Mouse (Mus musculus) natural killer cell, adult 2 months (primary cell): ENCODE measurements around the gene Taf9.

Source experiments
- DNase-seq, 2 experiments: peaks; one replicate each; pipeline ENCODE4 v3.0.0; 2022; ENCODE audit warnings: low spot score in 2 of 2

Taf9 gene

DNA sequence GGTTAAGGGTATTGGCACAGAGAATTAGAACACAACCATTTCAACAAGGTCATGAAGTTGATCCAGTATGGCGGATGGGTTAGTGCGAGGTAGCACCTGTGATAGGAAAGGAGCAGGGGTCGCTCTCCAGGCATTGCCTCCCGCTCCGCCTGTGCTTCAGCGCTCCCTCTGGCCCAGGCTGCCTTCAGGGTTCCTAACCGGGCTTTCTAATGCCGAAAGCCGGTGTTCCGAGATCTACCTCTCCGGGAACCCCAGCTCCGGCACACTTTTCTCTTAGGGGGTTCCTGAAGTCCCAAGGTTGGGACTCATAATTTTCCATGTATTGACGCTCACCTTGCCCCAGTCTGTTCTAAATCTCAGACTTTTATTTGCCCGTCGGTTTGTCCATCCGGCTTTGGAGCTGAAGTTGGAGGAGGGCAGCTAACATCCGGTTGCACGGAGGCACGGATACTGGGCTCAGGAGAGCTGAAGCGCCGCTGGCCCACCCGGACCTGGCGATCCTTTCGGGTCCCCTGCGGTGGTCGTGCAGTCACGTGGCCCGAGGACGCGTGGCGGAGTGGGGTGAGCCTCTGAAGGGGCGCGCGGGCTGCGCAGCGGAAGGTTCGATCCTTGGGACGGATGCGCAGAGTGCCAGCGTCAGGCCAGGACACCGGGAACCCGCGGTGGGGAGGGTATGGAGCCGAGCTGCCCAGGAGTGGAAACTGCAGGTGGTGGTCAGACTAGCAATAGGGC lies 18.1 kb downstream of the Taf9 start, which contains the start of gene Ccdc125:
Gene Ccdc125 (plus strand): TSS at position 427 of the 732 bp plus-strand sequence.
- DNase-seq = peak in 1 of 2 experiments; percentile 5

- no peak for DNase-seq
Measured at GRCm38 (mm10) chr13:100670181-100670741, 18.9 kb downstream of the Taf9 start.

DNA sequence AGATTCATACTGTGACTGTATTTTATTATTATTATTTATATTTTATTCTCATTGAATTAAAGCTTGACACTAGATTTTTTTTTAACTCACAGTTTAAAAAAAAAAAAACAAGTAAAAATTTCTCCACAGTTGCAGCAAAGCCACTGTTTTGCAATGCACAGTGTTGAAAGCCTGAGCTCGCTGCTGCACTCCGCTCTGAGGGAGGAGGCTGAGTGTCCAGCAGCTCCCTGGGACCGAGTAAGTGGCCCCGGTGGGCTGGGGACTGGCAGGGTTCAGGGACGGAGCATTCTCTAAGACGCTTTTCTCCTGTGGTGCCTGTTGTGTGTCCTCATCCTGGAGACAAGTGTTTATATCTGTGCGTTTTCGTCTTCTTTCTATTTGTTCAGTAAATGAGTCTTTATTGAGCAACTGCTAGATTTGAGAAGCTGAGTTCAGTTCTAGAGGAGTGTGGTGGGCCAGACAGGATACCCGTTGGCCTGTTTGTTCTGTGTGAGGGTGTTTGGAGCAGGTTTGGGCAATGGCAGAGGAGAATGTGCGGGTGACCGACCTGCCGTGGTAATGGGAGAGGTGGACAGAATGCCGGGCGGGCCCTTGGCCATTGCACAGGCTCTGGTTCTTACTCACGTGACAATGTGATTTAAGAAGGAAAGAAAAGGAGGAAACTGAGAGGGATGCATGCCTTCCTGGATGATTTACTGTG lies 24.7 kb downstream of the Taf9 start:
- DNase-seq = no peak

DNA sequence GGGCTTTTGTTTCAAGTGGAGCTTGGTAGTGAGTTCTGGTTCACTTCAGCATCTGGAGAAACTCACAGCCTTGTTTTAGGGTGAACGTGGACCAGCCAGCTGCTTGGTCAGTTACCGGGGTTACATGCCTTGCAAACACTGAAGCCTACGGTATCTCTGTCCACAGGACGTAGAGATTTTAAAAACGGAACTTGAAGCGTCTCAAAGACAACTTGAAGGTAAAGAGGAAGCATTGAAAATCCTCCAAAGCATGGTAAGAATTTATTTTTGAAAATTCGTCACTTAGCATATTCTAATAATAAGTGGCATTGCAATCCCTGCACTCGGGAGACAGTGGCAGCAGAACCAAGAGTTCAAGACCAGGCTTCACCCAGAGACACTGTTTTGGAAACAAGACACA lies 30.2 kb downstream of the Taf9 start:
- no peak for DNase-seq

DNA sequence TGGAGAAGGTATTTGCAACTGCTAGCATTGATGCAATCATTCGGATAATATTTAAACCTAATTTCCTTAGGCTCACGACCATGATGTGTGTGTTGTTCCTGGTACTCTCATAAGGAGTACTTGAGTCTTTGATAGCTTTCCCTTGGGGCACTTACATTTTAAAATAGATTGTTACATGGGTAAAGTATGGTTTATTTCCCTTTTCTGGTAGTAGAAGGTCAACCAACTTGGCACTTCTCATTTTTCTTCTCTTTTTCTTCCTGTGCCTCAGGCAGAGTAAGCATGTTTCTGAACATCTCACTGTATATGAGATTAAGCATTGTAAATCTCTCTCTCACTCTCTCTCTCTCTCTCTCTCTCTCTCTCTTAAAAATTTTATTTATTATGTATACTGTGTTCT lies 31.5 kb downstream of the Taf9 start:
- DNase-seq = no peak

GRCm38 (mm10) chr13:100684355-100684754 lies 33.0 kb downstream of the Taf9 start:
- no peak for DNase-seq

DNA sequence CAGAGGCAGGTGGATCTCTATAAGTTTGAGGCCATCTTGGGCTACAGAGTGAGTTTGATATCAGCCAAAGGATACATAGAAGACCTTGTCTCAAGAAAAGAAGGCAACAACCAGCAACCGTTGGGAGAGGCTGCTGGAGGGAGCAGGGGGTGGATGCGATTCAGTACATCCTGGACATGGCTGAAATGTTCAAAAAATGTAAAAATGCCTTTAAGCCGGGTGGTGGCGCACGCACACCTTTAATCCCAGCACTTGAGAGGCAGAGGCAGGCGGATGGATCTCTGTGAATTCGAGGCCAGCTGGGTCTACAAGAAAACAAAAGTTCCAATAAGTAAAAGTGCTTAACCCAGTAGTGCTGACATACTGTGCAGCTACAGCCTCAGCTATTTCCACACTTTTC lies 36.1 kb downstream of the Taf9 start:
- no peak for DNase-seq

- DNase-seq = no peak
Measured at GRCm38 (mm10) chr13:100697541-100697940, 46.2 kb downstream of the Taf9 start.

- no peak for DNase-seq
Measured at GRCm38 (mm10) chr13:100698866-100699265, 47.5 kb downstream of the Taf9 start.

GRCm38 (mm10) chr13:100703468-100703867 lies 52.1 kb downstream of the Taf9 start:
- DNase-seq = no peak
